Mouse (Mus musculus) midbrain, embryonic 14.5 days (tissue): ENCODE data around the gene Fut8. TPM values are rescaled to one million over a fixed set of nuclear protein-coding genes. Genes with fewer than 3 reads are reported as not detected.

Source experiments
- ATAC-seq: fragments of 200-750 bp; cut with Nextera tagmentation; 2 replicates; pipeline ENCODE4 v1.8.0; 2017; ENCODE audit warnings: moderate number of reproducible peaks, moderate library complexity; ENCODE audit not compliant: low FRiP score, low TSS enrichment
- DNase-seq: peaks from one replicate; pipeline ENCODE4 v3.0.0-alpha.2; 2015
- H3K27ac ChIP-seq: fragments of 300-500 bp; sonication (generic); replicated peaks from 2 replicates; pipeline ENCODE4 v1.5.1; 2014; ENCODE audit warnings: mild to moderate bottlenecking, low read depth, low read length, moderate library complexity
- H3K27me3 ChIP-seq: fragments of 300-500 bp; sonication (generic); 2 replicates; pipeline ENCODE4 v1.6.1; 2014; ENCODE audit warnings: low read length, control low read depth, mixed read lengths; ENCODE audit not compliant: control insufficient read depth, insufficient read depth
- H3K36me3 ChIP-seq: fragments of 300-500 bp; sonication (generic); 2 replicates; pipeline ENCODE4 v1.6.1; 2014; ENCODE audit warnings: low read length, control low read depth; ENCODE audit not compliant: control insufficient read depth, insufficient read depth
- H3K4me1 ChIP-seq: fragments of 300-500 bp; sonication (generic); 2 replicates; pipeline ENCODE4 v1.6.1; 2014; ENCODE audit warnings: mild to moderate bottlenecking, antibody characterized with exemption, low read length, control low read depth; ENCODE audit not compliant: control insufficient read depth, insufficient read depth
- H3K4me2 ChIP-seq: fragments of 300-500 bp; sonication (generic); 2 replicates; pipeline ENCODE4 v1.6.1; 2014; ENCODE audit warnings: mild to moderate bottlenecking, low read length, moderate library complexity
- H3K4me3 ChIP-seq: fragments of 300-500 bp; sonication (generic); replicated peaks from 2 replicates; pipeline ENCODE4 v1.5.1; 2014; ENCODE audit warnings: low read depth, low read length
- H3K9ac ChIP-seq: fragments of 300-500 bp; sonication (generic); replicated peaks from 2 replicates; pipeline ENCODE4 v1.6.1; 2014; ENCODE audit warnings: mild to moderate bottlenecking, low read length, moderate library complexity
- H3K9me3 ChIP-seq: fragments of 300-500 bp; sonication (generic); 2 replicates; pipeline ENCODE4 v1.6.1; 2016; ENCODE audit warnings: low read length, control low read depth, mixed read lengths; ENCODE audit not compliant: control insufficient read depth
- WGBS: fragments of 180-500 bp; shearing (Covaris S2); extraction: QIAGEN DNeasy Blood & Tissue Kit; methylation state at CpG from one replicate; pipeline ENCODE4 v1.1.7; 2014; 5-methylcytosine and 5-hydroxymethylcytosine counted together
- polyA plus RNA-seq: library from polyadenylated mRNA; unstranded; fragments of >200 nt; fragmentation: Nextera tagmentation; extraction: Ambion mirVana; gene quantifications from 2 replicates; pipeline ENCODE4 v1.2.1, GENCODE M21; 2014

Gene Fut8
- polyA plus RNA-seq, 1 experiment from 2014 or later, result 69.4 TPM

DNA sequence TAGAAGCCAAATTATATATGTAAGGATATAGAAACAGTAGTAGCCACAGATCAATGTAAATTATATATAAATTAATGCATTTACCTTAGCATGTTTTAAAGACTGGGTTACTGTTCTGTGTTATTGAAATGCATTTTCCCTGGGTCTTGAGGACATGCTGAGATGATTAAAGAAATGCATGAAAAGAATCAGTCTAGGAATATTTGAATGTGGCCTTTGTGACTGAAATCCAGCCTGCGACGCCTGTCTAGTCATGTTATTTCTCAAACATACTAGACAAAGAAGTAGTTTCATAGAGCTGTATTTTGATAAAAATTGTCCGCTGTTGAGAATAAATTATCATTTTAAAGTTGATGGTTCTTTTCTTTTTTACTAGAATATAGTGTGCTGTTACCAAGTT, 188.2 kb downstream of the Fut8 start:
- H3K4me3 ChIP-seq, result no peak overlapping the region
- WGBS, result 16% methylated on average over 3 of the region's 3 CpGs
- H3K9me3 ChIP-seq, result no peaks in the 10 kb centered on the region

DNA sequence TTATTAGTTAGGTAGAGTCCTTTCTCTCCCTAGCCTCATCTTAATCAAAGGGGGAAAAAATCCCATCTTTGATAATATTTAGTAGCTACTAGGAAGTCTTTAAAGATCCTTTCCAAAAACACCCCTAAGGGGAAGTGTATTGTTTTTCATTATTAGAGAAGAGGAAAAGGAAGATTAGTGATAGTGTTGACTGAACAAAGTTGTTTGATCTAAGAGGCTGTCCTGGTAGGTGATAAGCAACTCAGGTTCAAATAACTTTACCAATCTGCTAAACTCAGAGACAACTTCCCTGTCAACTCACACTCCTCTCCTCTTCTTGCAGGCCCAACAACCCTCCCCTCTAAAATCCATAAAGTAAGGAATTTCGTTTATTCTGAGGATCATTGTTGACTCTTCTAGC, 190.2 kb downstream of the Fut8 start:
- H3K4me2 ChIP-seq, result no peak overlapping the region
- no peak overlapping the region for H3K9ac ChIP-seq
- no peak overlapping the region for H3K4me3 ChIP-seq
- no peaks in the 10 kb centered on the region for H3K36me3 ChIP-seq
- no peaks in the 10 kb centered on the region for H3K9me3 ChIP-seq
- peaks cover 4% of the 10 kb centered on the region; the same call in 1 of the 2 replicates for H3K4me1 ChIP-seq
- H3K27ac ChIP-seq, result no peak overlapping the region
- no peak for ATAC-seq
- no peaks in the 10 kb centered on the region for H3K27me3 ChIP-seq
- WGBS, result 82% methylated on average over 1 of the region's 1 CpGs
- no peak for DNase-seq

More for the DNA sequence above, 188.2 kb downstream of the Fut8 start:
- H3K27me3 ChIP-seq, result no peaks in the 10 kb centered on the region
- H3K27ac ChIP-seq, result no peak overlapping the region
- H3K36me3 ChIP-seq, result no peaks in the 10 kb centered on the region
- H3K4me2 ChIP-seq, result no peak overlapping the region
- peaks cover 4% of the 10 kb centered on the region; the same call in 1 of the 2 replicates for H3K4me1 ChIP-seq
- H3K9ac ChIP-seq, result no peak overlapping the region
- DNase-seq, result peak; percentile 50
- no peak; the same call in 1 of the 2 replicates for ATAC-seq

DNA sequence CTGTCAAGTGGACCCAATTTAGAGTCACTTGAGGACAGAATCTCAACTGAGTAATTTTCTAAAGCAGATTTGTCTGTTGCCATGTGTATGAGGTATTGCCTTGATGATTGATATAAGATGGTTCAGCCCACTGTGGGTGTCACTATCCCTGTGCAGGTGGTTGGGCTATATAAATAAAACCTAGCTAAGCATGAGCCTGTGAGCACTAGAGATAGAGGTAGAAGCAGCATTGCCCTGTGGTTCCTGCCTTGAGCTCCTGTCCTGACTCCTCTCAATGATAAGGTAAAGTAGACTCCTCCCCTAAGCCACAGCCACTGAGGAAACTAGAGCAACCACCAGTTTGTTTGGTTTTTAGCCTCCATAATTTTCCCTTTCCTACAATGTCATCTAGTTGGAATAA, 191.5 kb downstream of the Fut8 start:
- H3K4me2 ChIP-seq, result no peak overlapping the region
- H3K4me1 ChIP-seq, result peaks cover 4% of the 10 kb centered on the region; the same call in 1 of the 2 replicates
- ATAC-seq, result no peak
- no peaks in the 10 kb centered on the region for H3K9me3 ChIP-seq
- DNase-seq, result no peak
- H3K27me3 ChIP-seq, result no peaks in the 10 kb centered on the region
- no peak overlapping the region for H3K4me3 ChIP-seq
- H3K36me3 ChIP-seq, result no peaks in the 10 kb centered on the region
- H3K27ac ChIP-seq, result no peak overlapping the region
- no peak overlapping the region for H3K9ac ChIP-seq

DNA sequence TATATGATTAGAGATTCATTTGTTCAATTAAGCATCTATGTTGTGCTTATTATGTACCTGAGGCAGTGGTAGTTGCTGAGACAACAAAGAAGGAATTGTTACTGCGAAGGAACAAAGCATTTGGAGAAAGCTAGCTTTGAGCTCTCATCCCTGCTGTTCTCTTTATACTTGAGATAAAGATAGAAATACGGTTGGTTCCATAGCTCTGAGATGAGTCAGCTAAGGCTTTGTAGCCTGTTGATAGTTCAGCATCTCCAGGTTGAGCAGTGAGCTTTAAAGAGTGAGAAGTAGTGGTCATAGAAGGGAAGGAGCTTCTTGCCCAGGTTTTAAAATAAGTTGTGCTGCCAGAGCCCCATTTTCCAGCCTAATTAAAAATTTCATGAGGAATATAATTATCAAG, 198.8 kb downstream of the Fut8 start:
- no peak overlapping the region for H3K4me3 ChIP-seq
- no peak for ATAC-seq
- no peak overlapping the region for H3K27ac ChIP-seq
- 49% methylated on average over 2 of the region's 2 CpGs for WGBS
- H3K9me3 ChIP-seq, result no peaks in the 10 kb centered on the region
- no peaks in the 10 kb centered on the region for H3K36me3 ChIP-seq
- no peaks in the 10 kb centered on the region for H3K4me1 ChIP-seq
- no peak overlapping the region for H3K9ac ChIP-seq
- no peaks in the 10 kb centered on the region for H3K27me3 ChIP-seq
- DNase-seq, result no peak
- no peak overlapping the region for H3K4me2 ChIP-seq

DNA sequence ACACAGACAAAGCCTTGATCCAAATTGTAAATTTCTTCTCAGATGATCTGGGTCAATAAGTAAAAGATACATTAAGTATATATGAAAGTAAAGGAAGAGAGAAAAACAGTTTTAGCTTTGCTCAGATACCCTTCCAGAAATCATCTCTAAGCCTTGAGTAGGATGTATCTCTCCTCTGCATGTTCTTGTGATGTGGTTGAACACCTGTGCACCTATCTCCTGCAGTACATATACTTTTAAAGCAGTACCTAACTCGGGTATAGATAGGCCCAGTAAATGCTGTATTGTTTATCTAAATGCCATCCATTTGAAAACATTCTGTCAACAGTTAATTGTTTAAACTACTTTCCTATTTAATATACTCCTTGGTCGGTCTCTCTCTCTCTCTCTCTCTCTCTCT, 212.9 kb downstream of the Fut8 start:
- H3K36me3 ChIP-seq, result no peaks in the 10 kb centered on the region; the same call in 1 of the 2 replicates
- no peaks in the 10 kb centered on the region for H3K27me3 ChIP-seq
- H3K4me1 ChIP-seq, result no peaks in the 10 kb centered on the region
- no peak overlapping the region for H3K4me3 ChIP-seq
- ATAC-seq (no peak), DNase-seq (no peak)
- no peak overlapping the region for H3K9ac ChIP-seq
- 88% methylated on average over 2 of the region's 2 CpGs for WGBS
- H3K4me2 ChIP-seq, result no peak overlapping the region
- H3K9me3 ChIP-seq, result no peaks in the 10 kb centered on the region
- no peak overlapping the region for H3K27ac ChIP-seq

DNA sequence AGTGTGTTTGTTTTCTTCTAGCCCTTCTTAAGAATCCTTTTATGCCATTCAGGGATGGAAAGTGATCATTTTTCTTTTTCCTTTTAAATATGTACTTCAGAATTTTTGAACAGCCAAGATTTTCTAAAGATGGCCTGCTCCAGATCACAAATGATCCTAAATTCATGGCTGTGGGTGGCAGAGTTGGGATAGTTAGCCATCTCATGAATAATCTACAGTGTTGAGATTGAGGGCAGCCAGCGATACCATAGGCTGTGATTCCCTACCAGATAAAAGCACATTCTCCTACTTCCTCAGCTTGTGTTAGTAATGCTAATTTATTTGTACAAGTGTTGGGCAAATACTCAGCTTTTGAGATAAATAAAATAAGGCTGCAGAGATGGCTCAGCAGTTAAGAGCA, 228.3 kb downstream of the Fut8 start:
- Histone ChIP-seq H3K9ac (no peak overlapping the region), H3K27ac (no peak overlapping the region), H3K4me3 (no peak overlapping the region), H3K27me3 (no peaks in the 10 kb centered on the region), H3K36me3 (no peaks in the 10 kb centered on the region), H3K4me1 (no peaks in the 10 kb centered on the region), H3K4me2 (no peak overlapping the region), H3K9me3 (no peaks in the 10 kb centered on the region)
- ATAC-seq (no peak), DNase-seq (no peak)
- WGBS, result 90% methylated on average over 1 of the region's 1 CpGs

DNA sequence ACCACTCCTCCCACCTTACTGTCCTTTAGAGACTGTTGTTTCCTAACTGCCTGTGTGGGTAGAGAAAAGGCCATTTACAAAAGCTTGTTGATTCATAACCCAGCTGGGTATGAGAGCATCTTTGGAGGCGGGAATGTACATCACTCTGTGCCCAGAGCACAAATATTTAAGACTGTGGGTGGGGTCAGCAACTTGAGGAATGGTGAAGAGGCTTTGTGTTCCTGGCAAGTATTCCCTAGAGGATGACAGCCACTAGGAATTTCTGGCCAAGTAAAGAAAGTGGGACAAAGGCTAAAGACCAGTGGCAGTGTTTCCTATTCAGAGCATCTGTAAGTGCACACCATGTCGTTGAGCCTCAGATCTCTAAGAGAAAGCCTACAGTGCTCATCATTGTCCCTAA, 242.0 kb downstream of the Fut8 start:
- Histone ChIP-seq H3K9ac (no peak overlapping the region), H3K9me3 (no peaks in the 10 kb centered on the region), H3K27ac (no peak overlapping the region), H3K4me3 (no peak overlapping the region), H3K4me1 (no peaks in the 10 kb centered on the region), H3K36me3 (0 out of 2 replicates have a peak, but pooled peaks cover 6% of the 10 kb centered on the region), H3K4me2 (no peak overlapping the region), H3K27me3 (no peaks in the 10 kb centered on the region)
- ATAC-seq, result no peak
- 70% methylated on average over 2 of the region's 2 CpGs for WGBS
- DNase-seq, result no peak

DNA sequence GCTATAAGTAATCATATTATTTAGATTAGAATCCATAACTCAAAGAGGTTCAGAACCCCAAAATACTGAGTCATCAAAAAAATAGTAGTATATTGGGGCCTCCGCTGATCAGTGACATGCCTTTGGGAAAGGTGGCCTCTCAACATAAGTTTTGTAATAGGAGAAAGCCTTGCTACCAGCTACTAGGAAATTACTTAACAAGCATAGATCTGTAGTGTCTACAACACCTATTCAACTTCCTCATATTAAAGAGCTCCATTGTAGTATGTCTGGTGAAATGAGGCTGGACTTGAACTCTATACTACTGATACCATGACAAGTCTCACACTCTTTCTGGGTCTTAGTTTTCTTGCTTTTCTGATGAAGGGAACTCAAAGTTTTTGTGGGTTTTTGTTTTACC, 243.2 kb downstream of the Fut8 start:
- Histone ChIP-seq H3K4me1 (no peaks in the 10 kb centered on the region), H3K4me3 (no peak overlapping the region), H3K9ac (no peak overlapping the region), H3K36me3 (0 out of 2 replicates have a peak, but pooled peaks cover 2% of the 10 kb centered on the region), H3K27ac (no peak overlapping the region), H3K27me3 (no peaks in the 10 kb centered on the region), H3K9me3 (no peaks in the 10 kb centered on the region), H3K4me2 (no peak overlapping the region)
- DNase-seq, result no peak
- no peak for ATAC-seq
- 96% methylated on average over 1 of the region's 1 CpGs for WGBS

DNA sequence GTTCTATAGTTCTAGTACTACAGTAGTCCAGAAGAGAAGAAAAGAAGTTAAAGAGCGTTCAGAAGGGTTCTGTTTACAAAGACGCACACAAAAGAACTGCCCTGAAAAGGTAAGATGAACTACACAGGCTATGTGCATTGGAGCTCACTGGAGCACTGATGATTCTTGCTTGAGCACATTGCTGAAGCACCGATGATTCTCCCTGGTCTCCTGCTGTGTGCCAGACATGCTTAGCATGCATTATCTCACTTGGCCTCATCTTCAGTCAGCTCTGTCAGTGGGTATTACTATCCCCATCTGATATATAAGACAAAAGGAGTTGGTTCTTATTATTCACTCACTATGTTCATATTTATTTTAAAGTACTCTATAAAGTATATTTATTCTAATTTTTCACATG, 243.9 kb downstream of the Fut8 start:
- DNase-seq, result peak; percentile 36
- Histone ChIP-seq H3K4me1 (no peaks in the 10 kb centered on the region), H3K27ac (no peak overlapping the region), H3K4me3 (no peak overlapping the region), H3K9ac (no peak overlapping the region), H3K4me2 (no peak overlapping the region), H3K9me3 (no peaks in the 10 kb centered on the region), H3K27me3 (no peaks in the 10 kb centered on the region), H3K36me3 (no peaks in the 10 kb centered on the region)
- 38% methylated on average over 3 of the region's 3 CpGs for WGBS
- ATAC-seq, result no peak
